7 mouse cellular contexts compared by ENCODE assay signal in genomic region chr4:139616276-139617000, GRCm38 (mm10). TPM values are rescaled to one million over a fixed set of nuclear protein-coding genes. Genes with fewer than 3 reads are reported as not detected.
DNase-seq lines count a peak whose midpoint lies in the region; ATAC-seq lines count a peak whose summit lies in the region.

No protein-coding gene starts in this region.

- peak overlapping the region; percentile 63 for H3K4me2 ChIP-seq in hindbrain, embryonic 14.5 days (replicated peaks)
- peak overlapping the region; percentile 85 for H3K4me2 ChIP-seq in liver, embryonic 11.5 days

- H3K4me3 ChIP-seq in erythroblast, embryonic 14.5 days (replicated peaks), result peak overlapping the region; percentile 66
- peak overlapping the region; percentile 35 for H3K4me3 ChIP-seq in hindbrain, embryonic 14.5 days (replicated peaks; ENCODE audit: low read length)
- peak overlapping the region; percentile 65 for H3K4me3 ChIP-seq in liver, embryonic 11.5 days (ENCODE audit: low read depth, low read length)

- peaks cover 7% of the 10 kb centered on the region; the same call in 1 of the 2 replicates for H3K36me3 ChIP-seq in erythroblast, embryonic 14.5 days (ENCODE audit: control insufficient read depth)
- peaks cover 36% of the 10 kb centered on the region for H3K36me3 ChIP-seq in hindbrain, embryonic 14.5 days (replicated peaks; ENCODE audit: control insufficient read depth, insufficient read depth)
- peaks cover 19% of the 10 kb centered on the region for H3K36me3 ChIP-seq in liver, embryonic 11.5 days (ENCODE audit: control insufficient read depth, insufficient read depth, low read length)

- DNase-seq in adrenal gland, postnatal 36 days, result peak; percentile 43 to 64
- no peak for DNase-seq in hindbrain, embryonic 14.5 days (ENCODE audit: low spot score)
- DNase-seq in liver, embryonic 11.5 days (ENCODE audit: low spot score), result no peak
- DNase-seq in thymus, postnatal 36 days, result peak; percentile 73 to 83
- DNase-seq in gastrocnemius, postnatal 14 days, result no peak

- intact Hi-C loops in gastrocnemius, postnatal 14 days (cut with DNase I; ENCODE audit: low total_unique reads), result no loop called here

- H3K9me3 ChIP-seq in erythroblast, embryonic 14.5 days (ENCODE audit: control insufficient read depth, low read length), result peaks cover 13% of the 10 kb centered on the region
- no peaks in the 10 kb centered on the region for H3K9me3 ChIP-seq in hindbrain, embryonic 14.5 days (ENCODE audit: control insufficient read depth, low read length)
- 0 out of 2 replicates have a peak, but pooled peaks cover 4% of the 10 kb centered on the region for H3K9me3 ChIP-seq in liver, embryonic 11.5 days (ENCODE audit: control insufficient read depth, low read length)

- H3K27me3 ChIP-seq in erythroblast, embryonic 14.5 days (ENCODE audit: control insufficient read depth), result no peaks in the 10 kb centered on the region
- H3K27me3 ChIP-seq in hindbrain, embryonic 14.5 days (ENCODE audit: control insufficient read depth, insufficient read depth, low read length), result no peaks in the 10 kb centered on the region
- no peaks in the 10 kb centered on the region for H3K27me3 ChIP-seq in liver, embryonic 11.5 days (replicated peaks; ENCODE audit: control insufficient read depth, insufficient read depth, low read length)

- peaks cover 23% of the 10 kb centered on the region for H3K4me1 ChIP-seq in erythroblast, embryonic 14.5 days (ENCODE audit: control insufficient read depth)
- peaks cover 13% of the 10 kb centered on the region for H3K4me1 ChIP-seq in hindbrain, embryonic 14.5 days (replicated peaks; ENCODE audit: control insufficient read depth, insufficient read depth, low read length)
- H3K4me1 ChIP-seq in liver, embryonic 11.5 days (replicated peaks; ENCODE audit: control insufficient read depth, insufficient read depth, low read length), result peaks cover 7% of the 10 kb centered on the region; the same call in 1 of the 2 replicates

- peak overlapping the region; percentile 66; the same call in 1 of the 2 replicates for H3K27ac ChIP-seq in hindbrain, embryonic 14.5 days
- peak overlapping the region; percentile 66 for H3K27ac ChIP-seq in liver, embryonic 11.5 days (ENCODE audit: low read depth, low read length)

- H3K9ac ChIP-seq in hindbrain, embryonic 14.5 days, result peak overlapping the region; percentile 52
- peak overlapping the region; percentile 74 for H3K9ac ChIP-seq in liver, embryonic 11.5 days (ENCODE audit: low read depth, low read length)

- WGBS in hindbrain, embryonic 14.5 days, result 7% methylated on average over 24 of the region's 24 CpGs
- 8% methylated on average over 24 of the region's 24 CpGs for WGBS in liver, embryonic 11.5 days

- ATAC-seq in hindbrain, embryonic 14.5 days (ENCODE audit: low FRiP score), result peak; percentile 68; the same call in 1 of the 2 replicates
- ATAC-seq in liver, embryonic 11.5 days (replicated peaks; ENCODE audit: low FRiP score), result peak; percentile 95
- ATAC-seq in monocyte, adult 5-6 weeks (replicated peaks; ENCODE audit: insufficient number of reproducible peaks, low FRiP score, low TSS enrichment, poor library complexity, severe bottlenecking), result peak; percentile 92

RNA-seq across cellular contexts. Expression of gene Aldh4a1, which starts 6.2 kb away (rescaled TPM):
- 100 to 1,000 TPM in 1 of 2 experiments, 10 to 100 TPM in 1; 57.8 to 136 TPM for total RNA-seq in adrenal gland, postnatal 36 days (2021)
- polyA plus RNA-seq in erythroblast, embryonic 14.5 days (2012), result 0.75 and 0.77 TPM in 2 replicates
- polyA plus RNA-seq in hindbrain, embryonic 14.5 days (2014; fragmentation: Nextera tagmentation; extraction: Ambion mirVana), result 18.1 and 18.8 TPM in 2 replicates
- polyA plus RNA-seq in liver, embryonic 11.5 days (2014; fragmentation: Nextera tagmentation; extraction: Ambion mirVana), result 45.2 and 52.0 TPM in 2 replicates
- 4.5 to 8.5 TPM (median 6.2 TPM) in 3 replicates for total RNA-seq in monocyte, adult 5-6 weeks (2017)
- 10 to 100 TPM; 45.0 to 47.7 TPM for total RNA-seq in gastrocnemius, postnatal 14 days (2021)

RNA-seq across cellular contexts. Expression of gene Gm21969, which starts 13.5 kb away (rescaled TPM):
- total RNA-seq in adrenal gland, postnatal 36 days (2021), result not detected
- polyA plus RNA-seq in erythroblast, embryonic 14.5 days (2012), result 0.01 and 0.14 TPM in 2 replicates
- 0.07 TPM in 1 of 2 replicates, not detected in the other for polyA plus RNA-seq in hindbrain, embryonic 14.5 days (2014; fragmentation: Nextera tagmentation; extraction: Ambion mirVana)
- polyA plus RNA-seq in liver, embryonic 11.5 days (2014; fragmentation: Nextera tagmentation; extraction: Ambion mirVana), result not detected in 2 replicates
- total RNA-seq in monocyte, adult 5-6 weeks (2017), result 1.4 TPM in 1 of 3 replicates, not detected in the others
- not detected for total RNA-seq in gastrocnemius, postnatal 14 days (2021)

RNA-seq across cellular contexts. Expression of gene Tas1r2, which starts 36.9 kb away (rescaled TPM):
- total RNA-seq in adrenal gland, postnatal 36 days (2021), result not detected
- not detected in 2 replicates for polyA plus RNA-seq in erythroblast, embryonic 14.5 days (2012)
- polyA plus RNA-seq in hindbrain, embryonic 14.5 days (2014; fragmentation: Nextera tagmentation; extraction: Ambion mirVana), result not detected in 2 replicates
- not detected in 2 replicates for polyA plus RNA-seq in liver, embryonic 11.5 days (2014; fragmentation: Nextera tagmentation; extraction: Ambion mirVana)
- total RNA-seq in monocyte, adult 5-6 weeks (2017), result 0.53 TPM in 1 of 3 replicates, not detected in the others
- not detected for total RNA-seq in gastrocnemius, postnatal 14 days (2021)

Comparison
In these comparisons a context has a peak if more than half of its experiments do, and no peak if none do; other contexts are left out.
1. DNase-seq: peak in adrenal gland, postnatal 36 days (2 of 2) and thymus, postnatal 36 days (2 of 2); none in hindbrain, embryonic 14.5 days (single experiment), liver, embryonic 11.5 days (single experiment) and gastrocnemius, postnatal 14 days (single experiment).
2. Peak in every context shown above with its lines, with median percentiles within 50 percentile points of each other: H3K4me3 ChIP-seq and ATAC-seq.